In genomic region chrX:164269285-164269761, GRCm38 (mm10) we compare ENCODE assay signal across 8 mouse cellular contexts. TPM values are rescaled to one million over a fixed set of nuclear protein-coding genes. Genes with fewer than 3 reads are reported as not detected.
DNase-seq lines count a peak whose midpoint lies in the region; ATAC-seq and TF ChIP-seq lines count a peak whose summit lies in the region.

Pir (plus strand) TSS chrX:164269371.

- H3K27me3 ChIP-seq in forebrain, embryonic 13.5 days, result 0 out of 2 replicates have a peak, but pooled peaks cover 2% of the 10 kb centered on the region
- H3K27me3 ChIP-seq in heart, embryonic 16.5 days (ENCODE audit: control insufficient read depth, insufficient read depth, low read length), result no peaks in the 10 kb centered on the region; the same call in 1 of the 2 replicates
- H3K27me3 ChIP-seq in liver, embryonic 14.5 days (ENCODE audit: control insufficient read depth, insufficient read depth, low read length), result no peaks in the 10 kb centered on the region
- no peaks in the 10 kb centered on the region for H3K27me3 ChIP-seq in stomach, embryonic 15.5 days (replicated peaks)

- H3K4me1 ChIP-seq in forebrain, embryonic 13.5 days, result no peaks in the 10 kb centered on the region
- H3K4me1 ChIP-seq in heart, embryonic 16.5 days (ENCODE audit: control insufficient read depth, insufficient read depth, low read length), result no peaks in the 10 kb centered on the region
- H3K4me1 ChIP-seq in liver, embryonic 14.5 days (replicated peaks; ENCODE audit: control insufficient read depth in 2 of 2, insufficient read depth in 2 of 2, low read length in 1 of 2), result peaks cover 3 to 9% of the 10 kb centered on the region in 2 experiments; a peak in 2 of 4 replicates
- H3K4me1 ChIP-seq in stomach, embryonic 15.5 days, result no peaks in the 10 kb centered on the region

- TF ChIP-seq EP300 in liver, embryonic 14.5 days (IDR thresholded peaks at IDR 0.05; ENCODE audit: low read depth), result peak; percentile 40; the same call in 1 of the 2 replicates

- peak within 1 kb of the TSS; percentile 58 for H3K4me2 ChIP-seq in forebrain, embryonic 13.5 days
- peak within 1 kb of the TSS; percentile 59 for H3K4me2 ChIP-seq in heart, embryonic 16.5 days (ENCODE audit: low read depth, low read length)
- peak within 1 kb of the TSS; percentile 62 for H3K4me2 ChIP-seq in liver, embryonic 14.5 days (ENCODE audit: low read depth)
- H3K4me2 ChIP-seq in stomach, embryonic 15.5 days, result peak within 1 kb of the TSS; percentile 53

- ATAC-seq in cerebellum, adult (ENCODE audit: insufficient number of reproducible peaks, low FRiP score, low TSS enrichment), result peak; percentile 58
- peak; percentile 87 for ATAC-seq in forebrain, embryonic 13.5 days
- ATAC-seq in heart, embryonic 16.5 days (replicated peaks; ENCODE audit: extremely low read depth, insufficient read depth, low FRiP score), result peak; percentile 72
- ATAC-seq in liver, embryonic 14.5 days (ENCODE audit: insufficient read depth), result peak; percentile 98
- ATAC-seq in stomach, embryonic 15.5 days (ENCODE audit: insufficient read depth, low FRiP score, low read depth), result peak; percentile 98

- peak; percentile 89 for DNase-seq in ES-CJ7 (ENCODE audit: low read depth, low spot score)
- DNase-seq in kidney, postnatal 25 days, result peak; percentile 43 to 66
- DNase-seq in liver, embryonic 14.5 days (ENCODE audit: low read depth in 3 of 3, low spot score in 3 of 3), result peak; percentile 79 to 86 (median 85)
- peak; percentile 47 for DNase-seq in neural tube, embryonic 10.5 days (ENCODE audit: extremely low spot score, low spot score)

- H3K36me3 ChIP-seq in forebrain, embryonic 13.5 days (ENCODE audit: poor library complexity, severe bottlenecking), result no peaks in the 10 kb centered on the region
- H3K36me3 ChIP-seq in heart, embryonic 16.5 days (ENCODE audit: control insufficient read depth, insufficient read depth), result no peaks in the 10 kb centered on the region
- no peaks in the 10 kb centered on the region for H3K36me3 ChIP-seq in liver, embryonic 14.5 days (replicated peaks; ENCODE audit: control insufficient read depth, insufficient read depth, low read depth)
- H3K36me3 ChIP-seq in stomach, embryonic 15.5 days, result no peaks in the 10 kb centered on the region

- 14% methylated on average over 20 of the region's 20 CpGs for WGBS in forebrain, embryonic 13.5 days
- 18% methylated on average over 17 of the region's 20 CpGs for WGBS in heart, embryonic 16.5 days
- WGBS in liver, embryonic 14.5 days (ENCODE audit: insufficient replicate concordance), result 16% methylated on average over 19 of the region's 20 CpGs
- WGBS in stomach, embryonic 15.5 days, result 14% methylated on average over 20 of the region's 20 CpGs

- H3K27ac ChIP-seq in forebrain, embryonic 13.5 days, result no peak within 1 kb of the TSS
- H3K27ac ChIP-seq in heart, embryonic 16.5 days (ENCODE audit: low read length), result no peak within 1 kb of the TSS
- peak within 1 kb of the TSS; percentile 76 for H3K27ac ChIP-seq in liver, embryonic 14.5 days
- peak within 1 kb of the TSS; percentile 44; the same call in 1 of the 2 replicates for H3K27ac ChIP-seq in stomach, embryonic 15.5 days

- H3K4me3 ChIP-seq in forebrain, embryonic 13.5 days, result peak within 1 kb of the TSS; percentile 36
- H3K4me3 ChIP-seq in heart, embryonic 16.5 days (ENCODE audit: low read length), result peak within 1 kb of the TSS; percentile 49
- H3K4me3 ChIP-seq in liver, embryonic 14.5 days (ENCODE audit: insufficient read depth in 1 of 2, low read depth in 2 of 2, low read length in 2 of 2), result peak within 1 kb of the TSS; percentile 64 to 96
- H3K4me3 ChIP-seq in stomach, embryonic 15.5 days (replicated peaks), result peak within 1 kb of the TSS; percentile 35

- H3K9ac ChIP-seq in forebrain, embryonic 13.5 days, result peak within 1 kb of the TSS; percentile 57
- H3K9ac ChIP-seq in heart, embryonic 16.5 days (ENCODE audit: low read length), result peak within 1 kb of the TSS; percentile 64
- H3K9ac ChIP-seq in liver, embryonic 14.5 days (replicated peaks), result peak within 1 kb of the TSS; percentile 81
- no peak within 1 kb of the TSS for H3K9ac ChIP-seq in stomach, embryonic 15.5 days

- TF ChIP-seq CTCF in liver, embryonic 14.5 days (IDR thresholded peaks at IDR 0.05; ENCODE audit: low read depth), result peak; percentile 81

- H3K9me3 ChIP-seq in forebrain, embryonic 13.5 days (replicated peaks), result no peaks in the 10 kb centered on the region
- no peaks in the 10 kb centered on the region for H3K9me3 ChIP-seq in heart, embryonic 16.5 days (replicated peaks; ENCODE audit: control insufficient read depth, low read length)
- no peaks in the 10 kb centered on the region for H3K9me3 ChIP-seq in liver, embryonic 14.5 days (ENCODE audit: control insufficient read depth, low read length)
- H3K9me3 ChIP-seq in stomach, embryonic 15.5 days, result no peaks in the 10 kb centered on the region

RNA-seq across cellular contexts. Expression of gene Pir, which starts in this region (rescaled TPM):
- 3.8 and 4.1 TPM in 2 replicates for polyA plus RNA-seq in forebrain, embryonic 13.5 days (2015; fragmentation: Nextera tagmentation; extraction: Ambion mirVana)
- 5.9 and 7.5 TPM in 2 replicates for polyA plus RNA-seq in heart, embryonic 16.5 days (2015; fragmentation: Nextera tagmentation; extraction: Ambion mirVana)
- polyA plus RNA-seq in liver, embryonic 14.5 days (2012; rRNA removed), result 3.8 and 6.8 TPM in 2 replicates
- polyA plus RNA-seq in liver, embryonic 14.5 days (2014; fragmentation: Nextera tagmentation; extraction: Ambion mirVana), result 20.9 and 21.6 TPM in 2 replicates
- 8.8 and 11.2 TPM in 2 replicates for polyA plus RNA-seq in stomach, embryonic 15.5 days (2015; fragmentation: Nextera tagmentation; extraction: Ambion mirVana)

Comparison
In these comparisons a context has a peak if more than half of its experiments do, and no peak if none do; other contexts are left out.
1. H3K27ac ChIP-seq: peak in liver, embryonic 14.5 days (single experiment) and stomach, embryonic 15.5 days (single experiment); none in forebrain, embryonic 13.5 days (single experiment) and heart, embryonic 16.5 days (single experiment).
2. Peak in every context shown above with its lines, with median percentiles within 50 percentile points of each other: DNase-seq, ATAC-seq, H3K4me2 ChIP-seq and H3K4me3 ChIP-seq.